Mouse (Mus musculus) CD8-positive naive resting alpha-beta T cell, adult 57 days (primary cell): ENCODE data around the gene Slc2a1. TPM values are rescaled to one million over a fixed set of nuclear protein-coding genes. Genes with fewer than 3 reads are reported as not detected.

Experiments used
- total RNA-seq: library from RNA; stranded (reverse); gene quantifications from one replicate; pipeline ENCODE4 v1.2.4, GENCODE M21; 2023

Gene Slc2a1
- 37.1 TPM for total RNA-seq

GRCm38 (mm10) chr4:119108495-119109408, at the start of gene Slc2a1:
Gene Slc2a1, plus strand, starts transcription at chr4:119108711.

GRCm38 (mm10) chr4:119173851-119174453, 65.4 kb downstream of the Slc2a1 start, which contains the start of gene Zfp691:
Gene Zfp691, minus strand, starts transcription at chr4:119174195.

Other genes starting within 250 kb of the Slc2a1 start
- not detected for gene Olfr1331, start 244.1 kb upstream of the Slc2a1 start, total RNA-seq
- gene Olfr1330, start 220.1 kb upstream of the Slc2a1 start, total RNA-seq, result not detected
- not detected for gene Olfr1329, start 191.2 kb upstream of the Slc2a1 start, total RNA-seq
- gene Olfr1328, start 170.1 kb upstream of the Slc2a1 start, total RNA-seq, result not detected
- gene Lao1, start 147.1 kb upstream of the Slc2a1 start, total RNA-seq, result not detected
- gene Zfp691, start 65.5 kb downstream of the Slc2a1 start, total RNA-seq, result 5.1 TPM
- 0.86 TPM for gene Ermap, start 81.3 kb downstream of the Slc2a1 start, total RNA-seq
- 20.9 TPM for gene Svbp, start 86.6 kb downstream of the Slc2a1 start, total RNA-seq
- gene Tmem269, start 109.5 kb downstream of the Slc2a1 start, total RNA-seq, result not detected
- 7.8 TPM for gene AU022252, start 124.0 kb downstream of the Slc2a1 start, total RNA-seq
- 5.3 TPM for gene P3h1, start 124.2 kb downstream of the Slc2a1 start, total RNA-seq
- not detected for gene Cldn19, start 146.7 kb downstream of the Slc2a1 start, total RNA-seq
- gene Ybx1, start 185.9 kb downstream of the Slc2a1 start, total RNA-seq, result 331 TPM
- gene Ppih, start 211.8 kb downstream of the Slc2a1 start, total RNA-seq, result 27.8 TPM